Mouse (Mus musculus) gastrocnemius, adult 2 months (tissue): ENCODE measurements around the gene Cox7a1. TPM values are rescaled to one million over a fixed set of nuclear protein-coding genes. Genes with fewer than 3 reads are reported as not detected.
"Not testable (repeated sequence)": the region's sequence is repeated elsewhere in the genome, so short reads cannot be mapped to it uniquely, and the experiment has no call there.

ENCODE experiments used
- DNase-seq: peaks from one replicate; pipeline ENCODE4 v3.0.0; 2022
- H3K27ac ChIP-seq: fragments of 200-600 bp; 2 replicates; pipeline ENCODE4 v1.8.1; 2022; ENCODE audit warnings: mild to moderate bottlenecking
- H3K4me3 ChIP-seq: fragments of 200-600 bp; 2 replicates; pipeline ENCODE4 v1.8.1; 2022; ENCODE audit warnings: mild to moderate bottlenecking, moderate library complexity
- CTCF ChIP-seq: fragments of 200-600 bp; IDR thresholded peaks from 2 replicates; pipeline ENCODE4 v1.8.1; 2022; ENCODE audit warnings: antibody characterized with exemption, mild to moderate bottlenecking, moderate library complexity
- intact Hi-C: fragments of 180-260 bp; cut with DNase I; formaldehyde crosslinking; loops from one replicate; pipeline ENCODE4 v1.15.1; 2025
- total RNA-seq, 2 experiments: library from RNA; stranded (reverse); gene quantifications; 2 replicates each; pipeline ENCODE4 v1.2.3; 2021

Cox7a1 gene
- total RNA-seq, 2 experiments from 2014 or later: 850 to 1,151 TPM

- intact Hi-C loops: no loop called here
- Histone ChIP-seq H3K4me3 (peak overlapping the region; percentile 93), H3K27ac (peak overlapping the region; percentile 92)
- peak; percentile 99 for DNase-seq
- no peak for TF ChIP-seq CTCF
Observed at GRCm38 (mm10) chr7:30194884-30195283, 10.9 kb downstream of the Cox7a1 start.

DNA sequence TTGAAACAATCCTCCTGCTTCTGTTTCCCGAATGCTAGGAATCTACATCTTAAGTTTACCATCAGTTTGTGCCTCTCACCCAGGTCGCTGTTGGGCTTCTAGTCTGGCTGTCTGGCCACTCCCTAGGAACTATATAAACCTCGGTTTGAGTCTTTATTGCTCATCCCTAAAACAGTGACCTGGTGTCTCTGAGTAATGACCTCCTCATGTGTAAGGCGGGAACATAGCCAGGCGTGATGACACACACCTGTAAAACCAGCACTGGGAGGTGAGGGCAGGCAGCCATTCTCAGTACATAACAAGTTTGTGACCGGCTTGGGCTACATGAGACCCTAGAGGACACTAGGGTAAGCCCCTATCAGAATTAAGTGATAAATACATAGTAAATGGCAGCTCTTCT is 11.5 kb downstream of the Cox7a1 start:
- Histone ChIP-seq H3K27ac (peak overlapping the region; percentile 92), H3K4me3 (peak overlapping the region; percentile 93; the same call in 1 of the 2 replicates)
- intact Hi-C loops: no loop called here
- TF ChIP-seq CTCF: no peak
- no peak for DNase-seq

GRCm38 (mm10) chr7:30196171-30196570 is 12.2 kb downstream of the Cox7a1 start:
- intact Hi-C loops: no loop called here

DNA sequence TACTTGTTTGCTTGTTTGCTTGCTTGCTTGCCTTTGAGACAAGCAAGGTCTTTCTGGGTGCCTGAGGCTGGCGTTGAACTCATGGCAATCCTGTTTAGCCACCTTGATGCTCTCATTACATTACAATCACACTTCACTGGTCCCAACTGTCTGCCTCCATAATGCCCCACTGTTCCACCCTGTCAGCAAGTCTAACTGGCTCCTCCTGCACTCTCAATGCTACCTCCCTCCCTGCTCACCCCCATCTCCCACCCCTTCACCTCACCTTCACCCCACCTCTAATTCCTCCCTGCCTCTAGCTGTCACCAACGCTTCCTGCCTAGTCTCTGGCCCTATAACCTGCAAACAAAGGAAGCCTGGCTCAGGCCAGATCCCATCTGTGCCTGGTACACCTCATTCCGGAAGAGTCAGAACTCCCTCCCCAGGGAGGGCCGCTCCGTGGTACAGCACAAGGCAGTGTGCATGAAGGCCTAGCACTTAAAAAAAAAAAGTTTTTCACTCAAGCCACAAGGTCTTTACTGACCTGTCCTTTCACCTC is 13.7 kb downstream of the Cox7a1 start:
- no peak overlapping the region for H3K4me3 ChIP-seq
- intact Hi-C loops: loop anchor here (2.0 kb wide), 1 partner anchor 13 kb away; the partner anchor contains the start of gene Cox7a1
- no peak for DNase-seq
- TF ChIP-seq CTCF: no peak
- peak overlapping the region; percentile 31 for H3K27ac ChIP-seq

More at GRCm38 (mm10) chr7:30196171-30196570, 12.2 kb downstream of the Cox7a1 start:
- H3K4me3 ChIP-seq: no peak overlapping the region
- no peak overlapping the region; the same call in 1 of the 2 replicates for H3K27ac ChIP-seq
- no peak for TF ChIP-seq CTCF
- no peak for DNase-seq

DNA sequence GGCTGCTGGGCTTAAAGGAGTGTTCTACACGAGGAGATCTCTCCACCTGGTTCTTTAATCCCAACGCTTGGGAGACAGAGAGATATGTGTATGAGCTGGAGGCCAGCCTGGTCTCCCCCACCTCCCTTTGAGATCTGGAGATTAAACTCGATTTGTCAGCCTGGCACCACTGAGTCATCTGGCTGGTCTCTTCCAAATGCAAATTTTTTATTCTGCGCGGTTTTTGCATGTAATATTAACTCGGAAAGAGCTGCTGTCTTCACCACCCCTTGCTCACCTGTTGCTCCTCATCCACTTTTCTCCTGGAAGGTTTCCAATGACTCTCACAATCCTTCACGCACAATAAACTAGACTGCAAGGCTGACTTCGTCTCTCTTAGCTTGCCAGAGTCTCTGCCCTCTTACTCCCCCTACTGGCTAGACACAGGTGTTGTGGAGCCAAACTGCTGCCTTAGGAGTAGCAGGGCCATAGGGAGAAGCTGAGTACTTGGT is 14.6 kb downstream of the Cox7a1 start, which contains the start of gene Capns1:
Gene Capns1, minus strand, starts transcription at position 331 of the 491 bp plus-strand sequence.
- intact Hi-C loops: loop anchor here (2.0 kb wide), 1 partner anchor 14 kb away; the partner anchor contains the start of gene Cox7a1
- Histone ChIP-seq H3K4me3 (peak within 1 kb of the TSS; percentile 35; the same call in 1 of the 2 replicates), H3K27ac (peak within 1 kb of the TSS; percentile 40)
- peak; percentile 59 for DNase-seq
- peak; percentile 91 for TF ChIP-seq CTCF

GRCm38 (mm10) chr7:30199498-30200139 is 15.7 kb downstream of the Cox7a1 start:
- Histone ChIP-seq H3K4me3 (no peak overlapping the region), H3K27ac (peak overlapping the region; percentile 36; the same call in 1 of the 2 replicates)
- TF ChIP-seq CTCF: no peak
- DNase-seq: no peak
- intact Hi-C loops: loop anchor here (2.0 to 10.0 kb wide), 2 partner anchors 15 to 185 kb away; partner anchors contain the start of gene Cox7a1

DNA sequence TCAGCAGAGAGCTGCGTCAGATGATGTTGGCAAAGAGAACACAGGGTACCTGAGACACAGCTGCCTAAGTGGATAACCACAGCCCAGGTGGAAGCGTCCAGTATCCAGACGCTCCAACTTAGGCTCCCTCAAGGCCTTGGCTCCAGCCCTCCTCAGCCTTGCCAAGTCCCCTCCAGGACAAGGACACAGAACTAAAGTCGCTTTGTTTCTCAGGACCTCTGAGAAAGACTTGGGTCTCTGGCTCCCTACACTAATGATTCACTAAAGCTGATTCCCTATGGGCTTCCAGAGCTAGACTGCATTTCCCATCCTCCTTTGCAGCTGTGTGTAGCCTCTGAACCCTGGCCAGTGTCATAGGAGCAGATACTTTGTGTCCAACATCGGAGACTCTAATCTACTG is 16.3 kb downstream of the Cox7a1 start:
- Histone ChIP-seq H3K4me3 (no peak overlapping the region), H3K27ac (peak overlapping the region; percentile 36)
- no peak for DNase-seq
- no peak for TF ChIP-seq CTCF
- intact Hi-C loops: loop anchor here (10.0 kb wide), 1 partner anchor 185 kb away; no protein-coding TSS in a partner anchor

- intact Hi-C loops: loop anchor here (10.0 kb wide), 1 partner anchor 186 kb away; no protein-coding TSS in a partner anchor
Observed at GRCm38 (mm10) chr7:30200661-30201060, 16.7 kb downstream of the Cox7a1 start.

GRCm38 (mm10) chr7:30202895-30203690 is 19.1 kb downstream of the Cox7a1 start:
- no peak for TF ChIP-seq CTCF
- Histone ChIP-seq H3K4me3 (no peak overlapping the region), H3K27ac (peak overlapping the region; percentile 73)
- intact Hi-C loops: loop anchor here (10.0 kb wide), 1 partner anchor 188 kb away; no protein-coding TSS in a partner anchor
- peak; percentile 80 for DNase-seq

More at GRCm38 (mm10) chr7:30200661-30201060, 16.7 kb downstream of the Cox7a1 start:
- not testable (repeated sequence) for DNase-seq, H3K4me3 ChIP-seq
- H3K27ac ChIP-seq: peak overlapping the region; percentile 36

GRCm38 (mm10) chr7:30204380-30204779 is 20.4 kb downstream of the Cox7a1 start:
- no peak for TF ChIP-seq CTCF
- H3K4me3 ChIP-seq: no peak overlapping the region
- peak overlapping the region; percentile 73; the same call in 1 of the 2 replicates for H3K27ac ChIP-seq
- intact Hi-C loops: loop anchor here (10.0 kb wide), 1 partner anchor 190 kb away; no protein-coding TSS in a partner anchor
- DNase-seq: no peak

DNA sequence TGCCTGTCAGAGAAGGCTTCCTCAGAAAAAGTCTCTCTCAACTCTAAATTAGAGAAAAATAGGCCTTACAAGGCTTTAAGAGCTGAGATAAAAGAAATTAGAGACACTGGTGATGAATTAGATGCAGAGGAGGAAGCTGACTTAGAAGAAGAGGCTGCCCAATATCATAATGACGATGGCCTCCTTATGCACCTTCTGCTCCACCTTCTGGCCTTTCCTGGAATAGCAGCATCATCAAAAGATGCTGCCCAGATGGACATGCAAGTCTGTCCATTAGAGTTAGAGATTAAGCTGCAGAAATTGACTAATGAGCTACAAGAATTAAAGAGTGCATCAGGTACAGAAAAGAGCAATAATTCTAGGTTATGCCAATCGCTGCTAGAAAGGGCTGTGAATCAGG is 21.4 kb downstream of the Cox7a1 start:
- intact Hi-C loops: loop anchor here (1.0 to 10.0 kb wide), 2 partner anchors 24 to 191 kb away; no protein-coding TSS in a partner anchor
- no peak overlapping the region for H3K4me3 ChIP-seq
- no peak overlapping the region for H3K27ac ChIP-seq
- peak; percentile 74 for DNase-seq
- peak; percentile 89 for TF ChIP-seq CTCF

GRCm38 (mm10) chr7:30206364-30206763 is 22.4 kb downstream of the Cox7a1 start:
- DNase-seq, H3K4me3 ChIP-seq, H3K27ac ChIP-seq: not testable (repeated sequence)
- intact Hi-C loops: loop anchor here (10.0 kb wide), 1 partner anchor 192 kb away; no protein-coding TSS in a partner anchor
